Mouse (Mus musculus) large intestine, adult 2 months (tissue): ENCODE data around the gene Igsf8. TPM values are rescaled to one million over a fixed set of nuclear protein-coding genes. Genes with fewer than 3 reads are reported as not detected.

Experiments used
- DNase-seq: peaks from one replicate; pipeline ENCODE4 v3.0.0-alpha.2; 2012; ENCODE audit warnings: low read depth, low spot score
- WGBS: fragments of 180-500 bp; shearing (Covaris S2); methylation state at CpG from one replicate; pipeline ENCODE4 v1.1.7; 2018; 5-methylcytosine and 5-hydroxymethylcytosine counted together
- polyA plus RNA-seq: library from polyadenylated mRNA; depleted of rRNA; stranded (reverse); fragments of >200 nt; gene quantifications from 2 replicates; pipeline ENCODE4 v1.2.3, GENCODE M21; 2012

Gene Igsf8
- polyA plus RNA-seq, 1 experiment, result 64.4 TPM

GRCm38 (mm10) chr1:172271208-172271607 lies 9.8 kb downstream of the Igsf8 start:
- WGBS, result 79% methylated on average over 3 of the region's 3 CpGs

GRCm38 (mm10) chr1:172271765-172272164 lies 10.3 kb downstream of the Igsf8 start:
- no peak for DNase-seq
- WGBS, result 54% methylated on average over 10 of the region's 10 CpGs

More at GRCm38 (mm10) chr1:172271208-172271607, 9.8 kb downstream of the Igsf8 start:
- DNase-seq, result no peak

- 86% methylated on average over 6 of the region's 6 CpGs for WGBS
- DNase-seq, result no peak
Measured at GRCm38 (mm10) chr1:172273386-172273785, 11.9 kb downstream of the Igsf8 start.

- whole genome bisulfite sequencing, result 58% methylated on average over 5 of the region's 5 CpGs
- no peak for DNase-seq
Measured at GRCm38 (mm10) chr1:172274116-172274515, 12.7 kb downstream of the Igsf8 start.

- WGBS, result 40% methylated on average over 5 of the region's 5 CpGs
- no peak for DNase-seq
Measured at GRCm38 (mm10) chr1:172274547-172274946, 13.1 kb downstream of the Igsf8 start.

GRCm38 (mm10) chr1:172277172-172277571 lies 15.7 kb downstream of the Igsf8 start:
- no peak for DNase-seq
- WGBS, result 55% methylated on average over 3 of the region's 3 CpGs

GRCm38 (mm10) chr1:172278328-172278727 lies 16.9 kb downstream of the Igsf8 start:
- 85% methylated on average over 13 of the region's 13 CpGs for WGBS
- DNase-seq, result no peak

- WGBS, result 71% methylated on average over 16 of the region's 16 CpGs
- no peak for DNase-seq
Measured at GRCm38 (mm10) chr1:172279768-172280509, 18.5 kb downstream of the Igsf8 start.

GRCm38 (mm10) chr1:172281522-172282254 lies 20.2 kb downstream of the Igsf8 start:
- WGBS, result 53% methylated on average over 10 of the region's 10 CpGs
- DNase-seq, result no peak

- WGBS, result 96% methylated on average over 6 of the region's 6 CpGs
- DNase-seq, result no peak
Measured at GRCm38 (mm10) chr1:172283073-172283472, 21.6 kb downstream of the Igsf8 start.

GRCm38 (mm10) chr1:172284221-172284620 lies 22.8 kb downstream of the Igsf8 start:
- DNase-seq, result no peak
- 92% methylated on average over 14 of the region's 14 CpGs for WGBS

GRCm38 (mm10) chr1:172286740-172287139 lies 25.3 kb downstream of the Igsf8 start:
- 80% methylated on average over 5 of the region's 5 CpGs for WGBS
- DNase-seq, result no peak

GRCm38 (mm10) chr1:172288900-172289616 lies 27.6 kb downstream of the Igsf8 start:
- 84% methylated on average over 11 of the region's 11 CpGs for WGBS
- no peak for DNase-seq

- peak; percentile 32 for DNase-seq
- whole genome bisulfite sequencing, result 21% methylated on average over 3 of the region's 3 CpGs
Measured at GRCm38 (mm10) chr1:172289617-172289946, 28.1 kb downstream of the Igsf8 start.

- WGBS, result 51% methylated on average over 2 of the region's 2 CpGs
- DNase-seq, result no peak
Measured at GRCm38 (mm10) chr1:172292880-172293279, 31.4 kb downstream of the Igsf8 start.

- 93% methylated on average over 11 of the region's 11 CpGs for WGBS
- DNase-seq, result no peak
Measured at GRCm38 (mm10) chr1:172293449-172293848, 32.0 kb downstream of the Igsf8 start.

GRCm38 (mm10) chr1:172295751-172296197 lies 34.3 kb downstream of the Igsf8 start:
- WGBS, result 67% methylated on average over 4 of the region's 4 CpGs
- no peak for DNase-seq

- 65% methylated on average over 6 of the region's 6 CpGs for WGBS
- DNase-seq, result no peak
Measured at GRCm38 (mm10) chr1:172296816-172297510, 35.5 kb downstream of the Igsf8 start.

GRCm38 (mm10) chr1:172297611-172298537 lies 36.4 kb downstream of the Igsf8 start, which contains the start of gene Atp1a2:
Gene Atp1a2 (minus strand): TSS chr1:172298064.
- WGBS, result 14% methylated on average over 16 of the region's 16 CpGs
- no peak for DNase-seq
